Mouse (Mus musculus) embryo, embryonic 11.5 days (tissue): ENCODE measurements around the gene Tmem87b.
A peak's percentile ranks its signal among the peaks of the same experiment; 100 is the strongest.

ENCODE experiments used
- DNase-seq: peaks from one replicate; pipeline ENCODE4 v3.0.0-alpha.2; 2012; ENCODE audit warnings: low read depth, low spot score

Tmem87b gene

DNA sequence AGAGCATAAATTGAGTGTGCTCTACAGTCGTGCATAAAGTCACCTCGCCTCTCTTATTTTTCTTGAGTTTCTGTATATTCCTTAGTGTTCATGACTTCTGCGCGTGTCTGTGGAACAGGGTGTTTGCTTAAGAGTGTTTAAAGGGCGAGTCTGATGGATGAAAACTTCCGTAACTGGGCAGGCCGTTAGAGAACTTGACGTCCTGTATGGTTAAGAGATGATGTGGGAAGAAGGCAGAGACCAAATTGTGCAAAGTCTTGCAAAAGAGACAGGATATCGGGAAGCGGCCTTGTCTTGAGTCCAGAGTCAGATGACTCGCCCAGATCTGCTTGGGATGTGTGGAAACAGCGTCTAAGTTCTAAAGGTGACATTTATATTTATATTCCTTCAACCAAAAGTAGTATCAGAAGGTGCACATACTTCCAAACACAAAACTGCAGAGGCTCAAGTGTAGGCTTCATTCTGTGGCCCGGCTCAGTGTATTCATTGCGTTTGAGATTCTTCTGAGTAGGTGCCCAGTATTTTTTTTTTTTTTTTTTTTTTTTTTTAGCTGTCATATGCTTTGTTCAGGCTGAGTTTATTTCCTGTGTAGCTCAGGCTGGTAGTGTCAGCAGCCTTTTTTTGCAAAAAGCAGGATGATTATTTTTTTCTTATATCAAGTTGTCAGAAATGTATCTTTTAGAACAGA, 1.2 kb downstream of the Tmem87b start:
- no peak for DNase-seq

DNA sequence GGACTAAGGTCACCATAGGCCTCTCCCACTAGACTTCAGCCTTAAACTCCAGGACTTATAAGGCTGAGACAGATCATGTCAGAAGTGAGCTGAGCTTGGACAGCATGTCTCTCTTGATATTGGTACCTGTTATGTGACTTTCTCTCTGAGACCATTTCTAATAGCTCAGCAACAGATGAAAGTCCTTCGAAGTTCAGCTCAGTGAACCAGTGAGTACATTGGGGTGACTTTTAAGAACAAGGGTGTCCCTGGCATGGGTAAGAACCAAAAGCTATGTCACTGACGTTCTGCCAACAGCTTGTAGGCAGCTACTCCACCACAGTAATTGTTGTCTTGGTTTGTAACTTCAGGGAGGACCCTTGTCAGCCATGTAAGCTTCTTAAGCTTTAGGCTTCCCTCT, 2.7 kb downstream of the Tmem87b start:
- DNase-seq: no peak

DNA sequence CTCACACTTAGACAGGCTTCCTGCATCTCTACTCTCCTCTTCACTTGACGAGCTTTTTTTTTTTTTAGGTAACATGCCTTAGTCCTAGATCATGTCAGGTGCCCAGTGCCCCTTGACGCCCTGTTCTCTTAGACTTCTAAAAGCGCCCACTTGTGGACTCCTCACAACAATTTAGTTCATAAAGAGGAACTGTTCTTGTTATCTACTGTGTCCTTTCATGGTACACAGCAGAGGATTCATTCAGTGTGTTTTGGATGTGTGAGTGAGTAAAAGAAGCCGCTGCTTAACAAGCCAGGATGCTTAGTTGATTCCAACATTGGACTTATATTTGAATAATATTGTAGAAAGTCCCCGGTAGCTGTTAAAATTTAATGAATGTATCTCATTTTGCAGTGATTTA, 6.0 kb downstream of the Tmem87b start:
- DNase-seq: no peak

DNA sequence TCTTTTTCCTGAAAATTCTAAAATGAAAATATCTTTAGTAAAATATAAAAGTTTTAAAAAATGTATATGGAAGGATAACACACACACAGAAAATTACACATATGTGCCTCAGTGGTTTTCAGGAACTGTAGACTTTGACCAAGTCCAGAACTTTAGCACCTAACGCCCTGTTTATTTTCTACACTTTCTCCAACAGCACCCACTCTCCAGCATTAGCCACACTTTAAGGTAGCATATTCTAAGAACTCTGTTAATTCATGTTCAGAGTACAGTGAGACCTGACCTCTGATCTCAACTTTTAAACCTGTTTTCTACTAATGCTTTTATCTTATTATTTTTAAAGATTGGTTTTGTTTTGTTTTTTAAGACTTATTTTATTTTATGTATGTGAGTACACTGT, 9.9 kb downstream of the Tmem87b start:
- no peak for DNase-seq

DNA sequence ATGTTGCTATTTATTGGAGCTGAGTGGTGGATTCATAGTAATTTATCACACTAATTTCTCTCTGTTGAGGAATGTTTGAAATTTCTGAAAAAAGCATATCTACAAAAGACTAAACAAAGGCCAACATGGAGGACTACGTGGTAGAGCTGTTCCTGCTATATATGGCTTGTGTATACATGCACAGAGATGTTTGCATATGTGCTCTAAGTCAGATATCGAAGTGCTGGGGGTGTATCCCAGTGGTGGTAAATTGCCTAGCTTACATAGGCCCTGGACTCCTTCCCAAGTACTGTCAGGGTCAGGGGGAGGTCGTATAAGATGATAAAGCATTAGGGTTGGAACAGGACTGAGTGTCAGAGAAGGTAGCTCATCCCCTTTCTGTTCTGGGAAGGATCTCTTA, 14.7 kb downstream of the Tmem87b start:
- DNase-seq: no peak

DNA sequence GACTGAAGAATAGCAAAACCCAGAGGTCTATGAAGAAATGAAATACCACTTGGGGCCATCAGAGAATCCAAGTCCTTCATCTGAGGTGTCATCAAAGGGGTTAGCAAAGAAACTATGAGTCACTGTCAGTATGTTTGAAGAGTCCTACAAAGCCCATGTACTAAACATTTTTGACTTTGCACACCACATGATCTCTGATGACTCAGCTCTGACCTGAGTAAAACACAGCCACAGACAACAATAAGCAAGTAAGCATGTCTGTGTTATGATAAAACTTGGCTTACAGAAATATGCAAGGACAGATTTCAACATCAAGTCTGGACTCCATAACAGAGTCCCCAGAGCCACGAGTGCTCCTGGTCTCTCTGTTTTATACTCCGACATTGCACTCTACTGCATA, 15.1 kb downstream of the Tmem87b start:
- no peak for DNase-seq

DNA sequence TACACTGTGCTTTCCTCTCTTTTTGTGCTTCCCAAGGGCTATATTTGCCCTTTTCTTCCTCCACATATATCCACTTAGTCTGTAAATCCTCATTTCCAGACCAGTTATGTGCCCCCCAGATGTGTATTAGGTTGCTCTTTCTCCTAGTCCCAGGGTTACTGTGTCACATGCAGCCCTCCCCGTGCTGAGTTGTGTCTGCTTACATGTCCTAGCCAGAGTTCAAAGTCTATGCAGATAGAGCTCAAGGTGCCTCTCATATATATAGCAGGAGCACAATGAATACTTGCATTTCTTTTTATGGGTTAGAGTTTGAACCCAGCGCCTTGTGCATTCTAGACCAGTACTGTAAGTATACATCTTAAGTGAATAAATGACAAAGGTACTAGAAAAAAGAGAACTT, 15.5 kb downstream of the Tmem87b start:
- DNase-seq: no peak

DNA sequence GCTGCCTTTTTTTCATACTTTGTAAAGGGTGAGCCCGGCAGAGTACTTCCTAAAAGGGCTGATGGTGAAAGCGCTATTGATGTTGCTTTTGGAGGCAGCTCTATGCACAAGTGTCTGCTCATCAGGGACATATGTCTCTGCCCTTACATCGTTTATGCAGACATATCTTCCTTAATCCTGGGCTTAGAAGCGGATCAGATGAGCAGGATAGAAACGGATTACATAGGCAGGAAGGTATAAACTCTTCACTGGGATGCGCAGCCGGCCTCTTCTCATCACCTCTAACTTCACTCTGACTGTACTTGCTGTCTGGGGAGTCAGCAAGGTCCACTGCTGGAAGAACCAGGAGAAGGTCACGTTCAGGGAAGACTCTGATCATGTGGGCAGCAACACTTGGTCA, 19.6 kb downstream of the Tmem87b start:
- no peak for DNase-seq

DNA sequence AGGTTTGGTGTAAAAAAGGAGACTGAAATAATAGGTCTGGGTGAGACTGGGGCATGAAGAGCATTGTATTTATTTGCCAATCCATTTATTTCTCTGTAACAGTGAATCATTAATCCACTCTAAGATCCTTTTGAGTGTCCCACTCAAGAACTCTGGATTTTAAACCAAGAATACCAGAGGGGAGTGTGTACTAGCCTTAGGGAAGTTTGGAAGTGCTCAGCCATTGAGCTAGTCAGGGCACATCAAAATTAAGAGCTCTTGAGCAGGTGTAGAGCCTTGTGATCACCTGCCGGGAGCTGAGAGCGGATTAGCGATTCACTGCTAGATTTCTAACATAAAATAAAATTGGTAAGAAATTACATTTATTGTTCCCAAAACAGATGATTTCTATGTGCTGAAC, 20.7 kb downstream of the Tmem87b start:
- no peak for DNase-seq

DNA sequence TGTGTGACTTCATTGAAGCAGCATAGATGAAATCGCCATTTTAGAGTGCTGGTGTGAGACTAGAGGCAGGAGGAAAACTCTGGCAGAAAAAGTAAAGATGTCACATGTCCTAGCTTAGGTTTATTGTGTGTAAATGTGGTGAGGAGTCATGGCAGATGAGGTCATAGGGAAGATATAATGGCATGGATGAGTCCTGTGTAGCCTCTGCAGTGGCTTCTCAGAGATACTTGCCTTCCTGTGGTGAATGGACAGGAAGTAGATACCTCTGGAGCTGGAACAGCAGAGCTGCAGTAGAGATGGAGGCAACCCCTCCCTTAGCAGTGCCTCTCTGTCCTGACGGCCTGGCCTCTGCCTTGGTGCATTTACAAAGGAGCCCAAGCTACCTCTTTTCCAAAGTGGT, 21.6 kb downstream of the Tmem87b start:
- no peak for DNase-seq

DNA sequence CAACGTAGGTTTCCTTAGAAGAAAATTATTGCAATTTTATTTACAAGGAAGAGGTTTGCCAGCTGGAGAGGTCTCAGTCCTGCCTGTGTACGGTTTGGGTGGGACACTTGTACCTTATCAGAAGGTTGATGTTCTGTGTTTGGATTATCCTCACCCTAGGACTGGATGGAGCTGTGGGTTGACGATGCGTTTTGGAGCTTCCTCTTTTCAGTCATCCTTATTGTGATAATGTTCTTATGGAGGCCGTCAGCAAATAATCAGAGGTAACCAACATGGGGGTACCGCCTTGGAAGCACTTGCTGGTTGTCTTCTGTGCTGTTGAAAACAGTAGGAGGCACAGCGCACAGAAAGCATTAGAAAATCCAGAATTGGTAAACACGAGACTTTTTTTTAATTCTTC, 24.5 kb downstream of the Tmem87b start:
- DNase-seq: no peak

DNA sequence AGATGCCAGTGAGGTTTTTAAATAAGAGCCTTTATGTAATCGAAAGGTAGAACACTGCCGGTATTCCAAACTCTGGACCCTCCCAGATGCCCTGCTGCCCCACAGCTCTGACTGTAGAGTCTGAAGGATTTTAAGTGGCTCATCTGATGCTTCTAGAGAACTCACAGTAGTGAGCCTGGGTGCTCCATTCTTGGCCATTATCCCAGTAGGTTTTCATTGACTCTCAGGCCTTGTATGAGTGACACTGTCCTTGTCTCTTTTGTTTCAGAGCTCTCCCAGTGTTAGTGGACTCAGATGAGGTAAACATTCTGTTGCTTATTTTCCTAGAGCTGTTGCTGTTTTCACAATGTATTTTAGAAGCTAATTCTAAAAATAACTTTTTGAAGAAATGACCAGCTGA, 32.1 kb downstream of the Tmem87b start:
- no peak for DNase-seq

DNA sequence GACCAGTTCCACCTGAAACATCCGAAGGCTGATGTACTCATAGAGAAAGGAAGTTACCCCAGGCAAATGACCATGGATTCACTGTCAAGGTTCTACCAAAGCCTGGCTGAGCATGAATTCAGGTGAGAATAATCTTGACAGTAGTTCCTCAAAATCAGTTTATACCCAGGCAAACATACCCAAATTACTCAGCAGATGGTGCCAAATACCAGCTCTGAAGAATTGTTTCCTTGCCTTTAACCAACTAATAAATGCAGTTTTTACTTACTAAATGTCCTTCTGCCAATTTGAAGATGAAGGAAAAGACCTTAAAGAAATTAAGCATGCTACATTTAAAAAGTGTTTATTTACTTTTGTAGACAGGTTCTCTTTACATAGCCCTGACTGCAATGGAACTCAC, 38.8 kb downstream of the Tmem87b start:
- no peak for DNase-seq

DNA sequence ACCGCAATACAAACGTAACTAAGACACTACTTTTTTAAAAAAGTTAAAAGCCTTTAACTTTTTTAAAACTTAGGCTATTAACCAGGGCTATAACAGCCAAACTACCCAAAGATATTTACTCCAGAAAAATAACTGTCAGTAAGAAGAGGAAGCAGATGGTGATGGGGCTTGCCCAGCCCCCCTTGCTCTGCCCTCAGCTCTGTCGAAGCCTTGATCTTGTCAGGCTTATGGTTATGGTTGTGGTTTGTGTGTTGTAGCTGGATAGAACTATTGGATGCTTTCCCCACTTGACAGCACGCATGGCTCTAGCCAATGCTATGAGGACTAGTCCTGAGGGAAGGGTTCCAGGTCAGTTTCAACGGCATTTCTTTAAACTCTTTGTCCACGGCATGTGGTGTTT, 41.0 kb downstream of the Tmem87b start:
- no peak for DNase-seq

DNA sequence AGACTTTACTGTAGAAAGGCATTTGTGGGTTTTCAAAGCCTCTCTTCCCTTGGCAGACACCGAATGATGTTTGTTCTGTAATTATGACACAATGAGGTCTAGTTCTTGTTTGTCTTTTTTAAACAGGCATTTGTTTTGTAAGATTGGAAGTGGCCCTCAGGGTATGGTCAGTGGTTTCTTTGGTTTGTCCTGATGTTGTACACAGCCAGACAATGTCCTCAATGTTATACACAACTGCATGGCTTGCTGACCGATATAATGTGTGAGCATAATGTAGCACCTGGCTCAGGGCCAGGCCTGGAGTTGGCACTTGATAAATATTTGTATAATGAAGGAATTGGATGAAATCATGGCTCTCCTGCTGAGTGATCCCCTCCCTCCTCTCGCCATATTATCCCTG, 41.9 kb downstream of the Tmem87b start:
- no peak for DNase-seq

DNA sequence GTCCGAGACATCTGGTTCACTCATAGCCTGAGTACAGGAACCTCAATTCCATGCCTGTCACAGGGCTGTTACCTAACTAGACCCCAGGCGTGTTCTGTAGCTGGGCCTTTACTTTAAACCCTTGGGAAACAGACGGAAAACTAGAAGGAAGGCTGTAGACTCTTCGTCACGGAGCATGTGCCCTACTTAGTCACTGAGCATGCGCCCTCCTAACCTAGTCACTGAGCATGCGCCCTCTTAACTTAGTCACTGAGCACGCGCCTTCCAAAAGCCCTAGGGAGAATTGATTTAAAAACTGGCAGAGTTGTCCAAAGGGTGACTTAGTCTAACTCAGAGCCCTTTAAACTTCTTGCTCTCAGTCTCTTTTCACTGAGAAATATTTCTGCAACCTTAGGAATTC, 44.7 kb downstream of the Tmem87b start, which contains the start of gene Fbln7:
Fbln7 (plus strand) TSS at position 346 of the 400 bp plus-strand sequence.
- DNase-seq: no peak

DNA sequence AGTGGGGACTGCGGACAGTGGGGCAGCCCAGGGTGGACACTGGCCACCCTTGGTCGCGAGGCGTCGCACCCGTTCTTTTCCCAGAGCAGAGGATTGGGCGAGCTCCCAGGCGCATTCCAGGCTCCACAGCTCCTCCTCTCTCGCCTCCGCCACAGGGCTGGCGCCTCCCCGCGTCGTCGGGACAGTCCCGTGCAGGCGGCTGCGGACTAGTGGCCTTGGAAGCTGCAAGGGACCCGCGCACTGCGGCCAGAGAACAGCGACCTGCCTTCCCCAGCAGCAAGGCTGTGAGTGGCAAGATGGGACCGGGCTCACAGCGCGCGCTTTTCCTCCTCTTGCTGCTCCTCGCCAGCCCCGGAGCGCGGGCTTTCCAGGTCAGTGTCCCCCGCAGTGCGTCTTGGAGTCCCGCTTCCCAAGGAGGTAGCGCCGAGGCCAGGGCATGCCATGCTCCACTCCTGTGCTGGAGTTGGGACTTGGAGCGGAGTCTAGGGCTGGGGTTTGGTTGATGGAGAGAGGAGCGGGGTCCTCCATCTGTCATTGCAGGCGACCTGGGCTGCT, 45.9 kb downstream of the Tmem87b start:
- peak; percentile 22 for DNase-seq

DNA sequence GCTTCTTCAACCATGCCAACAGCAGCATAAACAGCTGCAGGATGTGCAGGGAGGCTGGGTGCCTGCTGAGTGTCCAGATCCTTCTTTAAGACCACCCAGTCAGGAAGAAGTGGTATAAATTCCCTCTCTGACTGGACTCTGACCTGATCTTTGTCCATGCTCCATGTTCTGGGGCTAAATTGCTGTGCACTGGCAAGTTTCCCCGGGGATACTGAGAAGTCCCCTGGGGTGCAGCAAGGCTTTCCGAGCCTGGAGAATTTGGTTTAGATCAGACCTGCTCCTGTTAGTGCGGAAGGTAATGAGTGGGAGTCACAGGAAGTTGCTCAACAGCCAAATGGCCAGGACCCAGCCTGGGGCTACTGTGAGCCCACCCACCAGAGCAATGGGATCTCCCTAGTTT, 47.1 kb downstream of the Tmem87b start:
- no peak for DNase-seq

DNA sequence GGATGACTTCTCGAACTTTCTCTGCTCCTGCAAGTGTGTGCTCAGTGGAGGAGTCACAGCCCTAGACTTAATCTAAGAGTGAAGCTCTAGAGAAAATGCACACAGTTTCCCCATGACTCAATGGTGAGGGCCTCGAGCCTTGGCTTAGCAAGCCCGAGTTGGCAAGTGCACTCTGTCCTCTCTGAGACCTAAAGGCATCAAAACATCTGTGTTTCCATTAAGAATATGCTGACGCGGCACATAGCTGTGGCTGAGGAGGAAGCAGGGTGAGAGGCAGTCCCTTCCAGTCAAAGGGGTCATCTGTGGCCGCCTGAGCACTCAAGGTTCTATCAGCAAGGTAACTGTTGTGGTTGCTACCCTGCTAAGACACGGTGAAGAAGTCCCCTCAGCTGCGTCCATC, 53.7 kb downstream of the Tmem87b start:
- DNase-seq: no peak

DNA sequence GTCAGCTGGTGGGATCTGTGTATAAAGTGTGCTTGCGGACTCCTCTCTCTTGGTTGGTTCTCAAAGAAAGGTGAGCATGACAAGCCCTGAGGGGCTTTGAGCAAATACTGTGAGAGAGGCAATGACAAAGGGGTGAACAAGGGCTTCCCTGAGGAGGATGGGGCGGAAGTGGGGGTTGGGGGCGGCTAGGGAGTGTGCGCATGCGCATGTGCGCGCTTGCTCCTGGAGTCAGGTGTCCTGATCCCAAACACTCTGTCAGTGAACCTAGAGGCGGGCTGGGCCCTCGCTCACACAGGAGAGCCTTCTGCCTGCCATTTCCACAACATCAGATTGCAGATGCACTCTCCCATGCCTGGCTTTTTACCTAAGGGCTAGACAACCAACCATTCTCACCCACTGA, 54.3 kb downstream of the Tmem87b start:
- no peak for DNase-seq

DNA sequence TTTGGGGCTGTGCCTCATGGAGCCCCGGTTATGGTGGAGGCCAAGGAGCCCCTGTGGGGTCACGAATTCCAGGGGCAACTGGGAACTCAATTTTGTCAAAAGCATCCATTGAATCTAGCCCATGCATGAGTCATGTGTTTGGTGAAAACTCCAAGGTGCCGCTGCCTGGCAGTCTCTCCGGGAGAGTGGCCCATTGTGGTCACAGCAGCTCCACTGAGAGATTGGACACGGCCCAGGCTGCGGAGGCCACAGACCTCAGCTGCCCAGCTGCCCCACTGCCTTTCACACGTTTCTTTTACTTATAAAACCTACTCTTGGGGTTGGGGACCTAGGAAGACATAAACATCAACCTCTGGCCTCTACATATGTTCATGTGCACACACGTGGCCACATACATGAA, 57.6 kb downstream of the Tmem87b start:
- no peak for DNase-seq

DNA sequence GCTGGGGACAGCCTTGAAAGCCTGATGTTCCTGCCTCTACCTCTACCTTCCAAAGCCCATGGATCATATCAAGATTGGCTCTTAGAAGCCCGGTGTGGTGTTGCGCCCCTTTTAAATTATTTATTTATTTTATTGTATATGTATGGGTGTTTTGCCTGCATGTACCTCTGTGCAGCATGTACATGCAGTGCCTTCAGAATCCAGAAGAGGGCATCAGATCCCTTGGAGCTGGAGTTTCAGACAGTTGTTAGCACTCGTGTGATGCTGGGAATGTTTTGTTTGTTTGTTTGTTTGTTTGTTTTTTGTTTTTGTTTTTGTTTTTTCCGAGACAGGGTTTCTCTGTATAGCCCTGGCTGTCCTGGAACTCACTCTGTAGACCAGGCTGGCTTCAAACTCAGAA, 63.3 kb downstream of the Tmem87b start:
- DNase-seq: no peak

DNA sequence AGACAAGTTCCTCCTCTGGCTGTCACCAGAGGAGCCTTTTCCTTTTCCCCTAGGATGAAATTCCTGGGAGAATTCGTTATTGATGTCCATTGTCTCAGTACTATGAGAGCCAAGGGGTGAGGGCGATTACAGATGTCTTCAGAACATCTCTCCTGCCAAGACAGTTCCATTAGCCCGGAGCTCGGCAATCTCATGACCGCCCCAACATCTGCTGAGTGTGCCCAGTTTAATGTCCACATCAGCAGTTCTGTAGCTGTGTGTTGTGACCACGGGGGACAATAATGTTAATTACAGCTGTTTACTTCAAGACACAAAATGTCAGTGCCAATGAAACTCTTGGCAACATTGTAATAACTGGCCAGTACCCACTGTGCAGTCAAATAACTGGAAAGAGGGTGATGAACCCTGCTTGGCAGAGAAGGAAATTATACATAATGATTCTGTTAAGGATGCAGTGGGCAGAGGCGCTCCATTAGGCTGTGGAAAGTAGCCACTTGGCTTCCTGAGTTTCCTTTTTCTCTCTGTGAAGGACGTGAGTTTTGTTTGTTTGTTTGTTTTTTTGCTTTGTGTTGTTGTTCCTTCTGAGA, 67.4 kb downstream of the Tmem87b start:
- DNase-seq: no peak
